Mouse (Mus musculus) lung, embryonic 14.5 days (tissue): ENCODE data around the gene Olfr510. TPM values are rescaled to one million over a fixed set of nuclear protein-coding genes. Genes with fewer than 3 reads are reported as not detected.

ENCODE experiments used
- ATAC-seq: fragments of 200-750 bp; cut with Nextera tagmentation; 2 replicates; pipeline ENCODE4 v1.8.0; 2017; ENCODE audit warnings: mild to moderate bottlenecking, moderate TSS enrichment, moderate library complexity; ENCODE audit not compliant: insufficient read depth
- DNase-seq: peaks from one replicate; pipeline ENCODE4 v3.0.0-alpha.2; 2015
- H3K27ac ChIP-seq: fragments of 300-500 bp; sonication (generic); 2 replicates; pipeline ENCODE4 v1.5.1; 2014; ENCODE audit warnings: low read depth, mild to moderate bottlenecking, moderate library complexity
- H3K27me3 ChIP-seq: fragments of 300-500 bp; sonication (generic); 2 replicates; pipeline ENCODE4 v1.6.1; 2014; ENCODE audit warnings: low read length, control low read depth; ENCODE audit not compliant: insufficient read depth
- H3K36me3 ChIP-seq: fragments of 300-500 bp; sonication (generic); 2 replicates; pipeline ENCODE4 v1.6.1; 2014; ENCODE audit warnings: control low read depth; ENCODE audit not compliant: insufficient read depth
- H3K4me1 ChIP-seq: fragments of 300-500 bp; sonication (generic); 2 replicates; pipeline ENCODE4 v1.6.1; 2014; ENCODE audit warnings: antibody characterized with exemption, control low read depth; ENCODE audit not compliant: insufficient read depth
- H3K4me2 ChIP-seq: fragments of 300-500 bp; sonication (generic); 2 replicates; pipeline ENCODE4 v1.6.1; 2014; ENCODE audit warnings: mild to moderate bottlenecking
- H3K4me3 ChIP-seq: fragments of 300-500 bp; sonication (generic); 2 replicates; pipeline ENCODE4 v1.5.1; 2014; ENCODE audit warnings: low read depth, low read length
- H3K9ac ChIP-seq: fragments of 300-500 bp; sonication (generic); 2 replicates; pipeline ENCODE4 v1.6.1; 2014
- H3K9me3 ChIP-seq: fragments of 300-500 bp; sonication (generic); 2 replicates; pipeline ENCODE4 v1.6.1; 2016; ENCODE audit warnings: low read depth, low read length, control low read depth
- CTCF ChIP-seq: IDR thresholded peaks from 2 replicates; pipeline ENCODE4 v1.5.1; 2016; ENCODE audit warnings: antibody characterized with exemption, low read depth
- polyA plus RNA-seq: library from polyadenylated mRNA; unstranded; fragments of >200 nt; fragmentation: Nextera tagmentation; extraction: Ambion mirVana; gene quantifications from 2 replicates; pipeline ENCODE4 v1.2.1, GENCODE M21; 2014

Olfr510 gene
- polyA plus RNA-seq, 1 experiment from 2014 or later = not detected

DNA sequence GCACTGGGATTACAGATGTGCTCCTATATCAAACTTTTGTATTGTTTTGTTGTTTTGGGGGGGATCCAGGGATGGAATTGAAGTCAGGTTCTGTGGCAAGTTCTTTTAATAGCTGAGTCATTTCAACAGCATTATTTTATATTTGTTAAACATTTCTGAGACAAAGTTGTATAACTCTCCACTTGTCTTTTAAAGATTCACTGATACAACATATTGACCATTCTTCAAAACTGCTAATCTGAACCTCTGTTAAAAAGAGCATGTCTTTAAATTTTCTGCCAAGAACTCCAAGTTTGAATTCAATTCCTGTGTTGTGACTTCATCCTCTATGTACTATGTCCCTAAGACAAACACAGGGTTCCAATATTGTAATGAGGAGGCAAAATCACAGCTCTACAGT, 46.8 kb downstream of the Olfr510 start, which contains the start of gene Olfr512:
Gene Olfr512 (plus strand): TSS at position 301 of the 400 bp plus-strand sequence.
- no peak within 1 kb of the TSS for H3K27ac ChIP-seq
- H3K27me3 ChIP-seq = no peaks in the 10 kb centered on the region
- H3K9me3 ChIP-seq = no peaks in the 10 kb centered on the region
- H3K4me2 ChIP-seq = no peak within 1 kb of the TSS
- H3K9ac ChIP-seq = no peak within 1 kb of the TSS
- DNase-seq (no peak), ATAC-seq (no peak)
- no peak within 1 kb of the TSS for H3K4me3 ChIP-seq
- H3K4me1 ChIP-seq = no peaks in the 10 kb centered on the region
- H3K36me3 ChIP-seq = no peaks in the 10 kb centered on the region
- no peak for TF ChIP-seq CTCF

Other genes starting within 250 kb of the Olfr510 start
- gene Olfr497, start 246.0 kb upstream of the Olfr510 start, polyA plus RNA-seq = not detected in 2 replicates
- gene Olfr498, start 201.1 kb upstream of the Olfr510 start, polyA plus RNA-seq = not detected in 2 replicates
- not detected in 2 replicates for gene Olfr502, start 141.4 kb upstream of the Olfr510 start, polyA plus RNA-seq
- gene Olfr503, start 121.9 kb upstream of the Olfr510 start, polyA plus RNA-seq = not detected in 2 replicates
- not detected in 2 replicates for gene Olfr504, start 100.6 kb upstream of the Olfr510 start, polyA plus RNA-seq
- gene Olfr506, start 55.6 kb upstream of the Olfr510 start, polyA plus RNA-seq = not detected in 2 replicates
- gene Olfr507, start 44.6 kb upstream of the Olfr510 start, polyA plus RNA-seq = not detected in 2 replicates
- not detected in 2 replicates for gene Olfr508, start 36.4 kb upstream of the Olfr510 start, polyA plus RNA-seq
- 0.05 TPM in 1 of 2 replicates, not detected in the other for gene Olfr509, start 14.5 kb upstream of the Olfr510 start, polyA plus RNA-seq
- not detected in 2 replicates for gene Olfr512, start 46.9 kb downstream of the Olfr510 start, polyA plus RNA-seq
- gene Olfr513, start 84.6 kb downstream of the Olfr510 start, polyA plus RNA-seq = not detected in 2 replicates
- not detected in 2 replicates for gene Olfr514, start 159.6 kb downstream of the Olfr510 start, polyA plus RNA-seq
- not detected in 2 replicates for gene Olfr516, start 184.1 kb downstream of the Olfr510 start, polyA plus RNA-seq
- gene Olfr517, start 206.0 kb downstream of the Olfr510 start, polyA plus RNA-seq = not detected in 2 replicates
- not detected in 2 replicates for gene Olfr518, start 218.6 kb downstream of the Olfr510 start, polyA plus RNA-seq
- gene Olfr519, start 228.0 kb downstream of the Olfr510 start, polyA plus RNA-seq = not detected in 2 replicates